Mouse (Mus musculus): ENCODE measurements at regions not wholly inside any gene's neighbourhood (a gene's known extent, or its start where the extent isn't known, plus 50 kb on each side); places are given as distances from the start of the nearest gene placed in this dataset.

DNA sequence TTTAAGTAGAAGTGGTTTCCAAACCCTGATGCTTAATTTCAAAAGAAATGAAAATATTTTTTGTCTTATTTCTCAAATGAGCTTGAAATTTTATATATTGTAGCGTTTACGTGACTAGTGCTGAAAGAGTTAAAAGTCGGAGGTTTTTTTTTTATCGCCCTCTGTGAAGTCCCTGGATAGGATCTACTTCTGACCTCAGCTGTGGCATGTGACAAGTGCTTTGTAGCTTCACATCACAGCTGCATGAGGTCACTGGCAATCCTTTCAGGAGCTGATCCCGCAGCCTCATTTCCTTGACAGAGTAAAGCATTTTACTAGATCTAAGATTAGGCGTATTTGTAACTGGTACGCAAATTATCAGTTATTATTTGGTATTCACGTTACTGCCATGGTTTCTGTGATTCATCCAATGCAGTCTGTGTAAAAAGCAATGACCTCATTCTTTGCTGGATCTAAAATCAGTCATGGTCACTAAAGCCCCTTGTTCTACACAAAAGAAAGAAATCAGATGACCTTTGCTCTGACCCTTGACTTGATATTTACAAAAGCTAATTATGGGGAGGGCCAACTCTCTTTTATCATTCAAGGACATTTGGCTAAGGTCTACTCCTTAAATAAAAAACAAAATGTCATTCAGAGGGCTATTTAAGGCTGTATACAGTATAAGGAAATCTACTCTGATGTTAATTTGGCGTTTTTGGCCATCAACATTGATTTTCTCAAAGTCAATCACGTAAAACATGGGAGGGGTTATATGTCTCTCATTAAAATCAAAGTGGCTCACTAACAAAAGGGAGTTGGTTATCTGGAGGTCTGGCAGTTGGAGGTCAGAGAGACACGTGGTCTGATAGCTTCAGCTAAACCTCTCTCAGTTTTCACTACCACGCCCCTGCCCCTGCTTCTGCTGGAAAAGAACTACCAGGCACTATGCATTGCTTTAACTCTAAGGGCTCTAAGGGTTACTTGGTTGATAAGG, 94.3 kb upstream of the Zbtb20 start:
- Histone ChIP-seq H3K9me3 (ENCODE audit: low read length) (no peaks in the 10 kb centered on the region), H3K4me1 (ENCODE audit: insufficient read depth, low read length) (peaks cover 9% of the 10 kb centered on the region; the same call in 1 of the 2 replicates), H3K9ac (replicated peaks; ENCODE audit: low read length) (0 out of 2 replicates have a peak overlapping the region, but pooled peaks have one; percentile 33), H3K36me3 (ENCODE audit: insufficient read depth, low read length) (no peaks in the 10 kb centered on the region), H3K27ac (peak overlapping the region; percentile 65; the same call in 1 of the 2 replicates), H3K4me2 (ENCODE audit: low read depth, low read length) (peak overlapping the region; percentile 39), H3K27me3 (ENCODE audit: insufficient read depth, low read length) (no peaks in the 10 kb centered on the region), H3K4me3 (ENCODE audit: low read length) (no peak overlapping the region)
- no peak for TF ChIP-seq CTCF (IDR thresholded peaks at IDR 0.05; ENCODE audit: low read depth)
- ATAC-seq (peak; percentile 67), DNase-seq (ENCODE audit: low spot score) (peak; percentile 62)
- WGBS = 9% methylated on average over 12 of the region's 12 CpGs

GRCm38 (mm10) chr16:42779957-42780356, 95.7 kb upstream of the Zbtb20 start:
- Histone ChIP-seq H3K36me3 (ENCODE audit: insufficient read depth, low read length) (no peaks in the 10 kb centered on the region), H3K9ac (replicated peaks; ENCODE audit: low read length) (no peak overlapping the region), H3K27me3 (ENCODE audit: insufficient read depth, low read length) (no peaks in the 10 kb centered on the region), H3K4me2 (ENCODE audit: low read depth, low read length) (no peak overlapping the region), H3K9me3 (ENCODE audit: low read length) (no peaks in the 10 kb centered on the region), H3K4me1 (ENCODE audit: insufficient read depth, low read length) (peaks cover 9% of the 10 kb centered on the region; the same call in 1 of the 2 replicates), H3K4me3 (ENCODE audit: low read length) (no peak overlapping the region), H3K27ac (no peak overlapping the region)
- TF ChIP-seq CTCF (IDR thresholded peaks at IDR 0.05; ENCODE audit: low read depth) = no peak
- ATAC-seq (no peak), DNase-seq (ENCODE audit: low spot score) (peak; percentile 6)
- 88% methylated on average over 3 of the region's 3 CpGs for WGBS

- Histone ChIP-seq H3K4me3 (ENCODE audit: low read length) (no peak overlapping the region), H3K9me3 (ENCODE audit: low read length) (no peaks in the 10 kb centered on the region), H3K27ac (no peak overlapping the region), H3K27me3 (ENCODE audit: insufficient read depth, low read length) (no peaks in the 10 kb centered on the region), H3K4me1 (ENCODE audit: insufficient read depth, low read length) (no peaks in the 10 kb centered on the region), H3K4me2 (ENCODE audit: low read depth, low read length) (no peak overlapping the region), H3K9ac (replicated peaks; ENCODE audit: low read length) (no peak overlapping the region), H3K36me3 (ENCODE audit: insufficient read depth, low read length) (no peaks in the 10 kb centered on the region)
- TF ChIP-seq CTCF (IDR thresholded peaks at IDR 0.05; ENCODE audit: low read depth) = no peak
- WGBS = 88% methylated on average over 2 of the region's 2 CpGs
- no peak for DNase-seq (ENCODE audit: low spot score)
- no peak for ATAC-seq
These were observed 103.0 kb upstream of the Zbtb20 start for GRCm38 (mm10) chr16:42772640-42773039.

DNA sequence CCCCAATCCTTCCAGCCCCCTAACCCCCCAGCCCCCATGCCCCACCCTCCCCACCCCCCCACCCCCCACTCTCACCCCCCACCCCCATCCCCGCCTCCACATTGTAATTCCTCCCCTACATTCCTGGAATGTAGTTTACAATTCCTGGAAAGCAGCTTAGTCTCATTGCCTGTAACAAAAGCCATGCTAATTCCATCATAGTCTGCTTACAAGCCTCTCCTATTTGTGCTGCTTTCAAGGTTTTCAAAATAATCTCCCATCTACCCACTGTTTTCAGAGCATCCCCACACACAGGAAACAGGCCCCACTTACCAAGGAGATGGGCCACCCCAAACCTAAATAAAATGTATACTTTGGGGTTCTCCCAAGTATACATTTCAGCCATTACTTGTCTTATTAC, 105.5 kb upstream of the Zbtb20 start:
- TF ChIP-seq CTCF (IDR thresholded peaks at IDR 0.05; ENCODE audit: low read depth) = no peak
- Histone ChIP-seq H3K27me3 (ENCODE audit: insufficient read depth, low read length) (no peaks in the 10 kb centered on the region), H3K9ac (replicated peaks; ENCODE audit: low read length) (no peak overlapping the region), H3K9me3 (ENCODE audit: low read length) (no peaks in the 10 kb centered on the region), H3K4me1 (ENCODE audit: insufficient read depth, low read length) (no peaks in the 10 kb centered on the region), H3K27ac (no peak overlapping the region), H3K36me3 (ENCODE audit: insufficient read depth, low read length) (no peaks in the 10 kb centered on the region), H3K4me3 (ENCODE audit: low read length) (no peak overlapping the region), H3K4me2 (ENCODE audit: low read depth, low read length) (no peak overlapping the region)
- DNase-seq (ENCODE audit: low spot score) (no peak), ATAC-seq (no peak)
- WGBS = 67% methylated on average over 1 of the region's 1 CpGs

GRCm38 (mm10) chr16:42748681-42749080, 127.0 kb upstream of the Zbtb20 start:
- TF ChIP-seq CTCF (IDR thresholded peaks at IDR 0.05; ENCODE audit: low read depth) = no peak
- Histone ChIP-seq H3K4me1 (ENCODE audit: insufficient read depth, low read length) (no peaks in the 10 kb centered on the region; the same call in 1 of the 2 replicates), H3K4me3 (ENCODE audit: low read length) (no peak overlapping the region), H3K9ac (replicated peaks; ENCODE audit: low read length) (no peak overlapping the region), H3K27me3 (ENCODE audit: insufficient read depth, low read length) (no peaks in the 10 kb centered on the region), H3K36me3 (ENCODE audit: insufficient read depth, low read length) (no peaks in the 10 kb centered on the region), H3K4me2 (ENCODE audit: low read depth, low read length) (no peak overlapping the region), H3K9me3 (ENCODE audit: low read length) (no peaks in the 10 kb centered on the region), H3K27ac (no peak overlapping the region)
- ATAC-seq = no peak
- DNase-seq (ENCODE audit: low spot score) = no peak
- 56% methylated on average over 5 of the region's 5 CpGs for WGBS

- Histone ChIP-seq H3K4me1 (ENCODE audit: insufficient read depth, low read length) (no peaks in the 10 kb centered on the region; the same call in 1 of the 2 replicates), H3K4me2 (ENCODE audit: low read depth, low read length) (0 out of 2 replicates have a peak overlapping the region, but pooled peaks have one; percentile 10), H3K27ac (peak overlapping the region; percentile 58; the same call in 1 of the 2 replicates), H3K9me3 (ENCODE audit: low read length) (no peaks in the 10 kb centered on the region), H3K36me3 (ENCODE audit: insufficient read depth, low read length) (no peaks in the 10 kb centered on the region), H3K9ac (replicated peaks; ENCODE audit: low read length) (no peak overlapping the region), H3K4me3 (ENCODE audit: low read length) (no peak overlapping the region), H3K27me3 (ENCODE audit: insufficient read depth, low read length) (no peaks in the 10 kb centered on the region)
- DNase-seq (ENCODE audit: low spot score) (peak; percentile 24), ATAC-seq (peak; percentile 55)
- 34% methylated on average over 11 of the region's 11 CpGs for WGBS
- TF ChIP-seq CTCF (IDR thresholded peaks at IDR 0.05; ENCODE audit: low read depth) = no peak
These were observed 129.6 kb upstream of the Zbtb20 start for GRCm38 (mm10) chr16:42745943-42746675.
